Comparison of ENCODE assay signal across 11 mouse cellular contexts in the genomic region with DNA sequence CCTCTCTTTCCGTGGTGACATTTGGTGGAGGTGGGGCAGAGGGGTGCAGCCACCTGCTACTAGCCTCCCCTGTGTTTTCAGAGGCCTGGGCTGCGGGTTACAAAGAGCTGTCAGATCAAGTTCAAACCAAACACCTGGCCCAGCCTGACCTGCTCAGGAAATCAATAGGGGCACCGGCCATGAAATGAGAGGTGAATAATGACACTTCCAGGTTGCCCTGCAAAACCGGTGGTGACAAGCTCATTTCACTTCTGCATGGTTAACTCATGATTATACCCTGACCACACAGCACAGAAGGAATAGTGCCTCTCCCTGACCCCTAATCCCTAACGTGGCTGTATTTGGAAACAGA.
DNase-seq lines count a peak whose midpoint lies in the region; ATAC-seq and TF ChIP-seq lines count a peak whose summit lies in the region.
"Had no signal": no experiment of that assay in that cellular context is flagged by ENCODE, and none has a peak within 500 bp of the region (broad histone marks: within the 10 kb centered on the region; RNA-seq: fewer than 3 reads in every experiment).

No protein-coding gene starts in this region.

- no peaks in the 10 kb centered on the region; the same call in 1 of the 2 replicates for H3K4me1 ChIP-seq in lung, postnatal 0 days (ENCODE audit: insufficient read depth, low read depth, low read length)
- H3K4me1 ChIP-seq in limb, embryonic 15.5 days, result peaks cover 20% of the 10 kb centered on the region

- H3K9ac ChIP-seq in lung, postnatal 0 days (replicated peaks; ENCODE audit: low read depth), result no peak overlapping the region
- H3K9ac ChIP-seq in limb, embryonic 15.5 days, result no peak overlapping the region
- H3K9ac ChIP-seq: midbrain, embryonic 12.5 days had no signal

- no peaks in the 10 kb centered on the region for H3K9me3 ChIP-seq in lung, postnatal 0 days (ENCODE audit: low read length)
- H3K9me3 ChIP-seq in limb, embryonic 15.5 days, result no peaks in the 10 kb centered on the region
- H3K9me3 ChIP-seq: midbrain, embryonic 12.5 days had no signal

- 28% methylated on average over 5 of the region's 5 CpGs for WGBS in lung, postnatal 0 days
- 9% methylated on average over 5 of the region's 5 CpGs for WGBS in limb, embryonic 15.5 days

- no peak overlapping the region for H3K4me2 ChIP-seq in lung, postnatal 0 days (replicated peaks; ENCODE audit: low read depth, low read length)
- no peak overlapping the region for H3K4me2 ChIP-seq in limb, embryonic 15.5 days
- H3K4me2 ChIP-seq: midbrain, embryonic 12.5 days had no signal

- ATAC-seq in lung, postnatal 0 days, result no peak
- ATAC-seq in limb, embryonic 15.5 days (ENCODE audit: insufficient number of reproducible peaks, low FRiP score, low TSS enrichment, low read depth), result no peak

- H3K27ac ChIP-seq in gastrocnemius, adult 2 months, result peak overlapping the region; percentile 8; the same call in 1 of the 2 replicates
- peak overlapping the region; percentile 47; the same call in 1 of the 2 replicates for H3K27ac ChIP-seq in lung, postnatal 0 days (ENCODE audit: low read length)
- H3K27ac ChIP-seq in limb, embryonic 15.5 days, result peak overlapping the region; percentile 54; the same call in 1 of the 2 replicates
- H3K27ac ChIP-seq: midbrain, embryonic 12.5 days had no signal

- no peak for DNase-seq in gastrocnemius, adult 2 months
- no peak for DNase-seq in gastrocnemius, postnatal 25 days
- DNase-seq in lung, postnatal 0 days (ENCODE audit: low spot score), result no peak
- DNase-seq in lung, postnatal 36 days, result no peak
- DNase-seq in thymus, postnatal 4 days, result peak; percentile 57
- no peak for DNase-seq in urinary bladder, adult 2 months (ENCODE audit: low spot score)
- no peak for DNase-seq in right cerebral cortex, postnatal 10 days (ENCODE audit: low spot score in 2 of 2)
- DNase-seq: left cerebral cortex, postnatal 4 days had no signal

- no peak overlapping the region for H3K4me3 ChIP-seq in gastrocnemius, adult 2 months
- H3K4me3 ChIP-seq in lung, postnatal 0 days (ENCODE audit: low read depth, low read length), result no peak overlapping the region
- H3K4me3 ChIP-seq in limb, embryonic 15.5 days, result no peak overlapping the region
- H3K4me3 ChIP-seq: midbrain, embryonic 12.5 days had no signal

- TF ChIP-seq EP300 in lung, postnatal 0 days (IDR thresholded peaks at IDR 0.05), result no peak

- no peaks in the 10 kb centered on the region for H3K36me3 ChIP-seq in lung, postnatal 0 days (ENCODE audit: insufficient read depth, low read length)
- no peaks in the 10 kb centered on the region for H3K36me3 ChIP-seq in limb, embryonic 15.5 days
- H3K36me3 ChIP-seq: midbrain, embryonic 12.5 days had no signal

- no peaks in the 10 kb centered on the region for H3K27me3 ChIP-seq in lung, postnatal 0 days (replicated peaks; ENCODE audit: insufficient read depth, low read length)
- H3K27me3 ChIP-seq in limb, embryonic 15.5 days, result no peaks in the 10 kb centered on the region
- H3K27me3 ChIP-seq: CH12.LX; midbrain, embryonic 12.5 days had no signal

- intact Hi-C loops in gastrocnemius, adult 2 months (cut with DNase I), result no loop called here

- no peak for TF ChIP-seq CTCF in gastrocnemius, adult 2 months (IDR thresholded peaks at IDR 0.05)
- TF ChIP-seq CTCF in lung, postnatal 0 days (IDR thresholded peaks at IDR 0.05), result no peak
